Mouse (Mus musculus): ENCODE measurements around the gene Icmt. TPM values are rescaled to one million over a fixed set of nuclear protein-coding genes. Genes with fewer than 3 reads are reported as not detected.
A peak's percentile ranks its signal among the peaks of the same experiment; 100 is the strongest.

Icmt gene
- 10 to 100 TPM; 43.9 to 44.7 TPM for total RNA-seq (2021)

- peak; percentile 99 for DNase-seq
These were observed at the start of gene Icmt for GRCm38 (mm10) chr4:152296874-152297861. Icmt (plus strand) TSS chr4:152297227.

- no peak for DNase-seq
These were observed 46.4 kb upstream of the Icmt start for GRCm38 (mm10) chr4:152250615-152251014.

GRCm38 (mm10) chr4:152253183-152253759, 43.8 kb upstream of the Icmt start:
- DNase-seq, result no peak

- peak; percentile 76 to 82 for DNase-seq
These were observed 40.0 kb upstream of the Icmt start for GRCm38 (mm10) chr4:152257070-152257469.

- no peak for DNase-seq
These were observed 36.6 kb upstream of the Icmt start for GRCm38 (mm10) chr4:152260451-152260850.

- DNase-seq, result no peak
These were observed 34.8 kb upstream of the Icmt start for GRCm38 (mm10) chr4:152262187-152262586.

- no peak for DNase-seq
These were observed 33.9 kb upstream of the Icmt start for GRCm38 (mm10) chr4:152263089-152263488.

GRCm38 (mm10) chr4:152263512-152264176, 33.4 kb upstream of the Icmt start:
- DNase-seq, result no peak

GRCm38 (mm10) chr4:152264177-152264530, 32.9 kb upstream of the Icmt start:
- DNase-seq, result no peak

- DNase-seq, result no peak
These were observed 32.0 kb upstream of the Icmt start for GRCm38 (mm10) chr4:152264867-152265568.

- DNase-seq, result no peak
These were observed 31.2 kb upstream of the Icmt start for GRCm38 (mm10) chr4:152265791-152266190.

- DNase-seq, result peak; percentile 58 to 62
These were observed 30.7 kb upstream of the Icmt start for GRCm38 (mm10) chr4:152266236-152266895.

- no peak for DNase-seq
These were observed 29.2 kb upstream of the Icmt start for GRCm38 (mm10) chr4:152267748-152268369.

- DNase-seq, result no peak
These were observed 27.1 kb upstream of the Icmt start for GRCm38 (mm10) chr4:152269967-152270366.

- DNase-seq, result no peak
These were observed 26.4 kb upstream of the Icmt start for GRCm38 (mm10) chr4:152270599-152270998.

- DNase-seq, result no peak
These were observed 25.7 kb upstream of the Icmt start for GRCm38 (mm10) chr4:152271334-152271733.

- DNase-seq, result no peak
These were observed 25.0 kb upstream of the Icmt start for GRCm38 (mm10) chr4:152272006-152272405.

GRCm38 (mm10) chr4:152272449-152273049, 24.5 kb upstream of the Icmt start:
- no peak for DNase-seq

- no peak for DNase-seq
These were observed 23.8 kb upstream of the Icmt start for GRCm38 (mm10) chr4:152273191-152273590.

- no peak for DNase-seq
These were observed 23.3 kb upstream of the Icmt start, which contains the start of gene Gpr153 for GRCm38 (mm10) chr4:152273621-152274236. Gpr153 (plus strand) TSS chr4:152274232.

Data from layer of hippocampus, postnatal 36 days (tissue).